Mouse (Mus musculus) ES-Bruce4 (cell line): ENCODE measurements at regions not wholly inside any gene's neighbourhood (a gene's known extent, or its start where the extent isn't known, plus 50 kb on each side); places are given as distances from the start of the nearest gene placed in this dataset.

ENCODE experiments used
- H3K27ac ChIP-seq: 2 replicates; pipeline ENCODE4 v1.5.1; 2012; ENCODE audit warnings: low read length, inconsistent platforms; ENCODE audit not compliant: insufficient read depth
- H3K27me3 ChIP-seq: 2 replicates; pipeline ENCODE4 v1.6.1; 2012; ENCODE audit warnings: mild to moderate bottlenecking, low read length, inconsistent platforms; ENCODE audit not compliant: control insufficient read depth, poor library complexity, insufficient read depth, severe bottlenecking
- H3K36me3 ChIP-seq: 2 replicates; pipeline ENCODE4 v1.6.1; 2012; ENCODE audit warnings: inconsistent platforms, mild to moderate bottlenecking, low read length, moderate library complexity; ENCODE audit not compliant: control insufficient read depth, poor library complexity, insufficient read depth, severe bottlenecking
- H3K4me1 ChIP-seq: one replicate; pipeline ENCODE4 v1.8.1; 2011; ENCODE audit warnings: low read length; ENCODE audit not compliant: control insufficient read depth, insufficient read depth
- H3K4me3 ChIP-seq: 2 replicates; pipeline ENCODE4 v1.5.1; 2011; ENCODE audit warnings: low read depth, mild to moderate bottlenecking, low read length
- H3K9ac ChIP-seq: 2 replicates; pipeline ENCODE4 v1.6.1; 2012; ENCODE audit warnings: low read depth, mild to moderate bottlenecking, inconsistent platforms; ENCODE audit not compliant: poor library complexity, severe bottlenecking
- H3K9me3 ChIP-seq: replicated peaks from 2 replicates; pipeline ENCODE4 v1.6.1; 2012; ENCODE audit warnings: mild to moderate bottlenecking, low read length, inconsistent platforms; ENCODE audit not compliant: control insufficient read depth, poor library complexity, insufficient read depth, severe bottlenecking
- CTCF ChIP-seq: IDR thresholded peaks from one replicate; pipeline ENCODE4 v1.8.1; 2011; ENCODE audit warnings: low read depth, low read length
- EP300 ChIP-seq: IDR thresholded peaks from 2 replicates; pipeline ENCODE4 v1.6.1; 2011; ENCODE audit warnings: low read depth, low read length; ENCODE audit not compliant: insufficient read depth
- POLR2A ChIP-seq: IDR thresholded peaks from one replicate; pipeline ENCODE4 v1.8.1; 2011; ENCODE audit warnings: low read length; ENCODE audit not compliant: insufficient read depth

DNA sequence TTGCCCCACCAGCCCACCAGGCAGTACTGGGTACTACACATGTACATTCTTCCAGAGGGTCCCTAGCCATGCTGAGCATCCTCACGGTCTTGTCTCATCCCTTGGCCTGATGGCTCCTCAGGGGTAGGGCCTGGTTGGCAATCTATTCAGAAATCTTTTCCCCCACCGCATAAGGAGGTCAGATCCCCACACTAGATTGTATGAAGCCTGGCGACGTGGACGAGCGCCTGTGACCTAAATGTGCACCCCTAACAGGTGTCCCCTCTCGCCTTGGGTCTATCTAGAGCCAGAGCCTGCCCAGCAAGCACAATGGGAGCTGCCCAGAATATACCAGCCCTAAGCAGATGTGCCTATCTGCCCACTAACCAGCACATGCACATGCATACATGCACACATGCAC lies 111.4 kb upstream of the Mrps22 start:
- no peak overlapping the region for H3K27ac ChIP-seq
- H3K4me1 ChIP-seq, result no peaks in the 10 kb centered on the region
- no peak overlapping the region for H3K4me3 ChIP-seq
- H3K36me3 ChIP-seq, result no peaks in the 10 kb centered on the region
- no peaks in the 10 kb centered on the region for H3K9me3 ChIP-seq
- H3K9ac ChIP-seq, result no peak overlapping the region
- no peaks in the 10 kb centered on the region for H3K27me3 ChIP-seq
- TF ChIP-seq POLR2A, result no peak
- TF ChIP-seq CTCF, result no peak
- no peak for TF ChIP-seq EP300

DNA sequence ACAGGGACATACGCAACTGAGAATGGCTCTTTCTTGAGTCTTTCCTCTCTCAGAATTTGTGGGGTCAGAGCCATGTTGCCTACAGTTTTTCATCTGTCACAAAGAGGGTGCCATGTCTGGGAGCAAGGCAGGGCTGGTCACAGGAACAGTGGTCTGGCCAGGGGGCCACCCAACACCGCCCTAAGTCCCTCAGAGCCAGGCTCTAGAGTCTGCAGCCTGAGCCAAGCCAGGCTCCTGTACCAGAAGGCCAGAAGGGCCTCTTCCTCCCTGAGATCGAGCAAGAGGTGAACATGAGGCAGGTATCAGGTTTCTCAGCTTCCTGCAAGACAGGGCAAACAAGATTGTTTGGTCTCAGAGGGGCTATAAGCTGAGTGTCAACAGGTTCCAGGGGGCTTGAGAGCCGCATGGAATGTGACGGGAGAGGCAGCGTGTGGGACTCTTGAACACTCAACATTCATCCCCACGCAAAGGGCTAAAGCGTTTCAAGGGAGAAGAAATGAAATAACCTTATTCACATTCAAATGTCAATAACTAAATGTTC lies 110.6 kb upstream of the Mrps22 start:
- no peaks in the 10 kb centered on the region for H3K9me3 ChIP-seq
- no peak overlapping the region for H3K27ac ChIP-seq
- H3K36me3 ChIP-seq, result no peaks in the 10 kb centered on the region
- no peaks in the 10 kb centered on the region for H3K4me1 ChIP-seq
- TF ChIP-seq CTCF, result no peak
- TF ChIP-seq EP300, result no peak
- TF ChIP-seq POLR2A, result no peak
- H3K27me3 ChIP-seq, result no peaks in the 10 kb centered on the region
- no peak overlapping the region for H3K9ac ChIP-seq
- no peak overlapping the region for H3K4me3 ChIP-seq

- H3K27ac ChIP-seq, result no peak overlapping the region
- no peaks in the 10 kb centered on the region for H3K36me3 ChIP-seq
- H3K9ac ChIP-seq, result no peak overlapping the region
- no peaks in the 10 kb centered on the region for H3K4me1 ChIP-seq
- TF ChIP-seq CTCF (no peak), POLR2A (no peak), EP300 (no peak)
- no peaks in the 10 kb centered on the region for H3K9me3 ChIP-seq
- no peaks in the 10 kb centered on the region for H3K27me3 ChIP-seq
- H3K4me3 ChIP-seq, result no peak overlapping the region
These were observed 108.8 kb upstream of the Mrps22 start for GRCm38 (mm10) chr9:98710155-98710710.

DNA sequence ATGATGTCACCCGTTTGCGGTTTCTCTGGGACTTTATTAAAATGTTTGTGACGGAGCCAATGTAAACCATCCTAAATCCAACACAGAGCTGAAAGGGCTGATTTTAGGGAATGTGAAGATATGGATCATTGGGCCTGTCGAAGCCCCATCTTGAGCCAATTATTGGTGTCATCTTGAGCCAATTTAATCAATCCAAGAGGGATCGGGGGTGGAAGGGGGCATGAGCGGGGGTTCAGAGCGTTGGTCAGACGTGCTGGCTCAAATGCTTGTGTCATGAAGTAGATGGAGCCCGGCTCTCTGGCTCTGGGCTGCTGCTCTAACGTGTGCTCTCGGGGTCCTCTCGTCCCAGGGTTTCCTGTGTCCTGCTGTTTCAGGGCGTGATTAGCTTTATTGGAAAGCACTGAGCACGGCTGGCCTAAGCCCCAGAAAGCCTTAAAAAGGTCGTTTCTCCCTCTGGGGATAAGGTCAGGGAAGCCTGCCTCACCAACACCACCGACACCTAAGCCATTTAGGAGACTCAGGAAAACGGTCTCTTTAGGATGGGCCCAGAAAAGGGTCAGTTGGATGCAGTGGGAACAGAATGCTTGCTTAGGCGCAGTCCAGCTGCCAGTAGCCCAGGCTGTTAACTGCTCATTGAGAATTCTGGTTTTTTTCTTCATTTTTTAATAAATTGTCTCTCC lies 106.7 kb upstream of the Mrps22 start:
- H3K36me3 ChIP-seq, result no peaks in the 10 kb centered on the region
- no peak overlapping the region for H3K27ac ChIP-seq
- H3K4me3 ChIP-seq, result no peak overlapping the region
- no peaks in the 10 kb centered on the region for H3K27me3 ChIP-seq
- H3K9me3 ChIP-seq, result no peaks in the 10 kb centered on the region
- no peaks in the 10 kb centered on the region for H3K4me1 ChIP-seq
- no peak for TF ChIP-seq POLR2A
- TF ChIP-seq EP300, result no peak
- no peak for TF ChIP-seq CTCF
- no peak overlapping the region for H3K9ac ChIP-seq

DNA sequence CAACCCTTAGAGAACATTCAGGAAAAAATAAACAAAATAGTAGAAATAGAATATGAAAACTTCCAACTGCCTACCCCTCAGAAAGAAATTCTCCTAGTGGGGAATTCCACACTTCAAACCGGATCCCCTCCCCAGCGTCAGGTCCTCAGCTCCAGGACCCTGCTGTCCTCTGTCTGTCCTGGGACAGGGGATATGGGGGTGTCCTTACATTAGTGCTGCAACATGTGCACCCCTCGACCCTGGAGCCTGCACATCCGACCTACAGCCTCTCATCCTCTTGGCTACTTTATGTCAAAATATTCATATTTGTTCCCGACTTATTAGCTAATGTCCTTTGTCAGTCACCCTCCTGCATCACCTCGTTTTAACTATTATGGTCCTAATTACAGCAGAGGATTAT lies 106.0 kb upstream of the Mrps22 start:
- Histone ChIP-seq H3K27ac (no peak overlapping the region), H3K27me3 (no peaks in the 10 kb centered on the region), H3K9ac (no peak overlapping the region), H3K4me3 (no peak overlapping the region), H3K9me3 (no peaks in the 10 kb centered on the region), H3K36me3 (no peaks in the 10 kb centered on the region), H3K4me1 (no peaks in the 10 kb centered on the region)
- no peak for TF ChIP-seq EP300
- no peak for TF ChIP-seq CTCF
- TF ChIP-seq POLR2A, result no peak

DNA sequence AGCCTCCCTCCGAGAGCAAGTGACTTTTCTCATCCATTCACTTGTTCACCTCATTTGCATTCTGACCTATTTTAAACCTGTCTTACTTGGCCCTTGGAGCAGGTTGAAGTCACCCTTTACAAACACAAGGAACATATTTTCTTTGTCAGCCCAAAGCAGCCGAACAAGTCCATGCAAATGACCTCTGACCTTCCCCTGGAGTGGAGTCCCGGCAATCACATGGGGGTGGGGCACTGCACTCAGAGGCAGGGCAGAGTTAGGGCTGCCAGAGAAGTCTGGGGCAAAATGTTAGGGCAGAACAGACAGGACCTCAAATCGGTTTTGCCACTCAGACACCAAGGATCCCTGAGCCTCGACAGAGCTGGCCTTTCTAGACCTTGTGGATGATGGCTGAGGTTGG lies 102.7 kb upstream of the Mrps22 start:
- H3K27ac ChIP-seq, result no peak overlapping the region
- no peaks in the 10 kb centered on the region for H3K27me3 ChIP-seq
- no peak overlapping the region for H3K9ac ChIP-seq
- TF ChIP-seq CTCF, result no peak
- TF ChIP-seq EP300, result no peak
- no peak for TF ChIP-seq POLR2A
- no peaks in the 10 kb centered on the region for H3K4me1 ChIP-seq
- no peaks in the 10 kb centered on the region for H3K36me3 ChIP-seq
- no peak overlapping the region for H3K4me3 ChIP-seq
- no peaks in the 10 kb centered on the region for H3K9me3 ChIP-seq
